Mouse (Mus musculus): Measurements from ENCODE around the gene Stard10.
A peak's percentile ranks its signal among the peaks of the same experiment; 100 is the strongest.

Gene Stard10

DNA sequence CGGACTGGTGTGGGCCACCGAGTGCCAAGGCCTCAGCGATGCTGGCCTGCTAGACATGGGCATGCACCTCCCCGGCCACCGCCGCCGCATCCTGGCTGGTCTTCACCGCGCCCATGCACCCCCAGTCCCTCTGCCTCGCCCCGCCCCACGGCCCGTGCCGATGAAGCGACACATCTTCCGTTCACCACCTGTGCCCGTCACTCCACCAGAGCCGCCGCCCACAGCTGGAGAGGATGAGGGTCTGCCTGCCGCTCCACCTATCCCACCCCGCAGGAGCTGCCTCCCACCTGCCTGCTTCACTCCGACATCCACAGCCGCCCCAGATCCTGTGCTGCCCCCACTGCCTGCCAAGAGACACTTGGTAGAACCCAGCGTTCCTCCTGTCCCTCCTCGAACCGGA lies 56.2 kb downstream of the Stard10 start:
- no peak for DNase-seq (ENCODE audit: low spot score in 2 of 2)

DNA sequence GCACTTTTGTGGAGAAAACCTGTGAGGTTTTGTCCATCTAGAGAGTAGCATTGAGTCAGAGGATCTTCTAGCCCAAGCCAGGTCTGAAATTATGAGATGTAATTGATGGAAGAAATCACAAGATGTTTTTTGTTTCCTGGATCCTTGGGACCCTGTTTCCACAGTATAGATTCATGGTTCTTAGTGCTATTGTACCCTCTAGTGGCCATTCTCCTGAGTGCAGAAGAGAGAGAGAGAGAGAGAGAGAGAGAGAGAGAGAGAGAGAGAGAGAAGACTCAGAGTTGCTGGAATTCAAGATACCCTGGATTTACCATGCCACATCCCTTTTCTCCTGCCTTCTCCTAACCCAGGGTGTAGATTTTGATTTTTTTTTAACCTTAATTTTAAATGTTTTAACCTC lies 57.3 kb downstream of the Stard10 start:
- DNase-seq (ENCODE audit: low spot score in 2 of 2), result peak; percentile 40 to 44

DNA sequence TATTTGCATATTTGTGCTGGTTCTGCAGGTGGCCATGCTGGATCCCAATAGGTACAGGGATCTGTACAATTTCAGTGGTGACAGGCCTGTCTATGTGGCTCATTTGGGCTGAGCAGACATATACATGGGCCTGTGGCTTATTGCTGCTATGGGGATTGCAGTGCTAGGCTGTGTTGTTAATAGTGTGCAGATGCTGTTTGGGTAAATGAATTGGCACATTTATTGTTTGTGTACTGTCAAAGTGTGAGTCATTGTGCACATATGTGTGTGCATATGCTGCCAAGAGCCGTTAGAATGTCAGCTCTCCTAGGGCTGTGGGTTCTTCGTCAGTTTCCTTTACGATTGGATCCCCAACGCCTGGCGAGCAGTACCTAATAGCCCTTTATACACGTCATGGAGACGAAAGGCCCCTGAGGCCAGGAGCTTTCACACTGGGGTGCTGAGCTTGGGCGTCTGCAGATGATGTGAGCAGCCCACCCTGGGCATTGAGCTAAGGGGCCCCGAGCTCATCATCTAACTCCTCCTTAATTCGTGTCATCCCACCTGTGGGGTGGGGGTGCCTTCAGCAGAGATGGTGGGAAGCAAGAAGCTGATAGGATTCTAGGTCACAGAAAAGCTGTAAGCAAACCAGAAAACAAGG lies 59.9 kb downstream of the Stard10 start:
- DNase-seq (ENCODE audit: low spot score in 2 of 2), result no peak

DNA sequence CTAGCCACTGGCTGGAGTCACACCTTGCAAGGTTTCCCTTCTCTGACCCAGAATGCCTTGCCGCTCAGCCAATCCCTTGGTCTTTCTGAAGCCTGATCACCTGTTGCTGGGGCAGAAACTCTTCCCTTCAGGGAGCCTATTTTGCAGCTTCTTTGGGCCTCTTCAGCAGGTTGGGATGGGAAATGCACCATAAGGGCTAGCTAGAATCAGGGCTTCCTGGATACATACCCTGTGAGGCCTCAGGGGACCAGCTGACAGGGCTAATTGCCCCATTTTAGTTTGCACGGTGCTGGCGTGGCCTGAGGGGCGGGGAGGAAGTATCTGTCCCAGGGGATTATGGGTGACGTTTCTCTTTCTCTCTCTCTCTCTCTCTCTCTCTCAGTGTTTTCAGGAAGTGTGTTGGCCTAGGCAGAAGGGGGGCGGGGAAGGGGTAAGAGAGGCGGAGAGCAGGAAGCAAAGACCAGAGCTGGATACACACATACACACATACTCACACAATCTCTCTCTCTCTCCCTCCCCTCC lies 60.9 kb downstream of the Stard10 start:
- peak; percentile 75 to 90 for DNase-seq (ENCODE audit: low spot score in 2 of 2)

DNA sequence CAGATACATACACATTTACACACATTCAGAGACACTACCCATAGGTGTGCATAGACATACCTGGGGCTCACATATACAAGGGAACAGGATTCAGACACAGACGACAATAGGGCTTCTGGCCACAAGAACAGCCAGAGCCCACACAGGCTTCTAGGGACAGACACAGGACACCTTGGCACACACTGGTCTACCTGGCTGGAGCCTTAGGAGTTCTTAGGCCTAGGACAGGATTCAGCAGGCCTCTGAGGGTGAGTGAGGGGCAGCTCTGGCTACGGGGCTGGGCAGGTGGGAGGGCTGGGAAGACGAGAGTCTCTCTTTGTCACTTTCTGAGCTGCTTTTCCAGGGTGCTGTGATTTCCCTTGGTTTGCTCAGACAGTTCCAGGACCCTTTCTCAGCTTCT lies 61.4 kb downstream of the Stard10 start:
- DNase-seq (ENCODE audit: low spot score in 2 of 2), result no peak

DNA sequence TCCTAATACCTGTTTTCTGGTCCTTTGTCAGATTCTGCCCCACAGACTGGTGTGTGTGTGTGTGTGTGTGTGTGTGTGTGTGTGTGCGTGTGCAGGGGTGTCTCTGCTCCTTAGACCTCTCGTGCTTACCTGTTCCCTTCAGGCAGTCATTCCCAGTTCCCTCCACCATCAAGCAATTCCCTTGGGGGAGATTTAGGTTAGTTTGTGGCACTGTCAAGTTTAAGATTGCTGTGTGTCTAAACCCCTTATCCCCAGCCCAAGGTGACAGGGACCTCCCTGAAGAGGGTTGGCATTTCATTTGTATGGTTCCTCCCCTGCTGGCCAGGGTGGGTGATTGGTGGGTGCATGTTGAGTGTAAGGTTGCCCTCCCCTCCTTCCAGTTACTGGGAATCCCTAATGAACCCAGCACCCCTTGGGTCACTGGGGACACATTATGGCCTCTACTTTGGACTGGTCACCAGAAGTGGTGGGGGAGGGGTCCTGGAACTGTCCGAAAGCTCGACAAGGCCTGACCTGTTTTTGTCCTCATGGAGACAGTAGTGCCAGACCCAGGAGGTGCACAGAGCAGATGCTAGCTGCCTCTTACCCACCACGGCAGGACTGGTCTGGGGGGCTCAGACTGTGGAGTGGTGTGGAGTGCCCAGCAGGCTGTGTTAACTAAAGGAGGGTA lies 62.0 kb downstream of the Stard10 start:
- DNase-seq (ENCODE audit: low spot score in 2 of 2), result no peak

DNA sequence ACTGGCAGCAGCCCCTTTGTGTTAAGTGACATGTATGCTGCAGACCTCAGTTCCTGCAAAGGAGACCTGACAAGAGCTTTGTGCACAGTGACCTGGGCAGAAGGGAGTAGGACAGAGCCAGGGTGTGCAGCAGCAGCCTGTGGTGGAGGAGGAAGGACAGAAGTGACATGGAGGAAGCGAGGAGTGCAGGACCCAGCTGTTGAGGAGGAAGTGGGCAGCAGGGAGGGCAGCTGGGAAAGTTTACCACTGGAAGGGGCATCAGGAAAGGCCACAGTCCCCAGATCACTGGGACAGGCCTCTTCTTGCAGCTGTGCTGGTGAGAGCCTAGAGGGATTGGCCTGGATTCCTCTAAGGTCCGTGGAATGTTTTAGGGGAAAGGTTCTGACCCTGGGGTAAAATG lies 62.8 kb downstream of the Stard10 start:
- DNase-seq (ENCODE audit: low spot score in 2 of 2), result no peak

DNA sequence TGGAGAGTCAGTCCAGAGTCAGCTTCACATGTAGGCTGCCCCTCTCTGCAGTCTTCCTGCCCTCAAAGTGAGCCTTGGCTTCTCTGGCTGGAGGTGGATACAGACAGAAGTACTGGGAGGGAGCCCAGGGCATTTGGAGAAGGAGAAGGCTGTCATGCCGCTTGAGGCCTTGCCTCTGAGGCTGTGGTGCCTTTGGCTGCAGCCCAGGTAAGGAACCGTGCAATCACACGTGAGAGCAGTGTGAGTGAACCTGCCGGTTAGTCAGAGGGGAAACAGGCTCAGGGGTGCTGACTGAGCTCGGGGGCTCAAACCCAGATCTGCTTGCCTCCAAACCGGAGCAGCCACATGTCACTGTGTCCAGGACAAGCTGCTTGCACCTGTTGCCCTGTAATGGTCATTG lies 64.6 kb downstream of the Stard10 start:
- no peak for DNase-seq (ENCODE audit: low spot score in 2 of 2)

DNA sequence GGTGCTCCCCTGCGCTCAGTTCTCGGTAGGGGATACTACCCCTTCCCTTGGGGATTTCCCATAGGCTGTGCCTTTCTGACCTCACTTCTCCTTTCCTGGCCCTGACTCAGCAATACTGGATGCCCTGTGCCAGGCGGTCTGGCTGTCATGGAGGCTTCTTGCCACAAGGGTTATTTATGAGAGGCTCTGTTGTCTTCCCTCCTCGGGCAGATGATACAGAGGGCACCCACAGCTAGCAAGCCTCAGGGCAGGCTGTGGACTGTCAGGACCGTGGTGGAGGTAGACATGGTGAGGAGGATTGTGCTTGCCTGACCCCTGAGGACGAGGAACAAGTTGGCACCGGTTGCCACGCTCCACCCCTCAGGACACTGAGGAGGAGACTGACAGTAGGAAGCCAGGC lies 65.5 kb downstream of the Stard10 start:
- DNase-seq (ENCODE audit: low spot score in 2 of 2), result peak; percentile 45 to 81

DNA sequence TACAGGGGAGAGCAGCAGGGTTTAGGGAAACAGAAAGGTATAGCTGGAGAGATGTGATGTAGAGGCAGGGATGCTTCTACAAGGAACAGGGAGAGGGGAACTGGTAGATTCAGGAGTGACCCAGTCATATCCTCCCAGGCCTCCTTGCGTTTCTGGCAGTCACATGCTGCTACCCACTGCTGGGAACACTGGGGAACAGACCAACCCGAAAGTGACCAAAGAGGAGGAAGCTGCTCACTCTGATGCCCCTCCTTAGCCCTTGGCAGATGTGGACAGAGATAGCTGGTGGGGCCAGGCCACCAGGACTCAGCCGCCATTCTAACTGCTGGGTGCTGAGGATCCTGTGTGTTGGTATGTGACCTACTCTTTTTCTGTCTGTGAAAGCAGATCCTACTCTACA lies 66.9 kb downstream of the Stard10 start:
- DNase-seq (ENCODE audit: low spot score in 2 of 2), result no peak

DNA sequence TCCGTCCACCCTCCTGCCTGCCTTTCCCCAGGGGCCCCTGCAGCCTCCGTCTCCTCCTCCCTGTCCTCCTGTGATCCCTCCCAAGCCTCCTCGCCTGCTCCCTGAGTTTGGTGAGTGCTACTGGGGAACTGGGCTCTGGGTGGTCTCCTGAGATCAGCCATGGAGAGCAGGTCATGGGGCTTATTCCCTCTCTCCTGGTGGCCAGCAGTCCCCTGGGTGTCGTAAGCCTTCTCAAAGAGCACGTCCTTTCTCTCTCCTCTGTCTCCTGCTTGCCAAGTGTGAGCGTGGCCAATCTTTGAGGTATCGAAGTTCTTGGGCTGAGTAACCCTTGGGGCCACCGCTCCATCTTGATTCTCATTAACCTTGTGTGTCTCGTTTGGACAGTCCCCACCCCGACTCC lies 68.0 kb downstream of the Stard10 start:
- DNase-seq (ENCODE audit: low spot score in 2 of 2), result no peak

DNA sequence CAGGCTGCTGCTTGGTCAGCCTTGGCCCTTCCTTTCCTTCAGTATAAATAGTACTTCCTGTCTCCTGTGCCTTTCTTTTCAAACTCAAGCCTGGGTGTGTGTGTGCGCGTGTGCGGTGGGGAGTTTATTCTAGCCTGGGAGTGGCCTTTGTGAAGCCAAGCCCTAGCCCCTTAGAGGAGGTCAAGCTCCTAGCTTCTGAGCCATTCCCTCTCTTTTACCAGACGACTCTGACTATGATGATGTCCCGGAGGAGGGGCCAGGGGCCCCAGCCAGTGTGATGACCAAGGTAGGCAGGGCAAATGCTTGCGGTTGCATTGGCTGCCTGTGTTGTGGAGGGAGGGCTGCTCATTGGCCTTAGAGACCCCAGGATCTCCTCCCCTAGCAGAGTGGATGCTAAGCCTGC lies 68.4 kb downstream of the Stard10 start:
- no peak for DNase-seq (ENCODE audit: low spot score in 2 of 2)

DNA sequence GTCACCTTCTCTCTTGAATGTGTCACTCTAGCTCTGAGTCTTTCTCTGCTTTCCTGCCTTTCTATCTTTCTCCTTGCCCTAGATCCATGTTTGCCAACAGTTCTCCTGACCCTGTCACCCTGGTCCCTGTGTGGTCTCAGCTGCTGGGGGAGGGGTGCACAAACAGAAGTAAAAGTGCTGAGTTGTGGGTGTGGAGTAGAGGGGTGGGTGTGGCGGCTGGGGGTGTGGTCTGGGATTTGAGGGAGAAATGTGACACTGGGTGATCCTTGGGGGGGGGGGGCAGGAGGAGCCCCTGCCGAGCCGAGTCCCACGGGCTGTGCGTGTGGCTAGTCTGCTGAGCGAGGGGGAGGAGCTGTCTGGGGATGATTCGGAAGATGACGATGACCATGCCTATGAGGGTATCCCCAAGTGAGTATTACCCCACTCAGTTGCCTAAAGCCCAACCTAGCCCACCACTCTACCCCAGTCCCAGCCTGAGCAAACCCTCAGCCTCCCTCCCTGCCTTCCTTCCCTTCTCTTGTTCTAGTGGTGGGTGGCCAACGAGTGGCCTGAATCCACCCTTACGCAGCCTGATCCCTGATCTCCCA lies 69.1 kb downstream of the Stard10 start:
- no peak for DNase-seq (ENCODE audit: low spot score in 2 of 2)

DNA sequence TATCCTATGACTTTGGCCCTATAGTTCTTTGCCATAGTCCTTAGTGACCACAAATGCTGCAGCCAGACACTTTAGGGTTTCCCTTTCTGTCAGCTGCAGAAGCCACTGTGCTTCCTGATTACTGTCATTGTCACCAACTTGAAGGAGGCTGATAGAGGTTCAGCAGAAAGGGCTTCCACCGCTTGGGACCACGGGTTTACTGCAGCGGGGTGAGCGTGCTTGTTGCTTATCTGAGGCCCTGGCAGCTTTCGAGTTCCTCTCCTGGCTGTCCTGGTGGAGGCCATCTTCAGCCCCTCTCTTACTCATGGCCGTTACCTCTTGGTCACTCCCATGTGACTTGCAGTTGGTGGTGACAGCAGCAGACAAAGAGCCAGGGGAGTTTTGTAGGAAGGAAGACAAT lies 72.4 kb downstream of the Stard10 start:
- DNase-seq (ENCODE audit: low spot score in 2 of 2), result no peak

DNA sequence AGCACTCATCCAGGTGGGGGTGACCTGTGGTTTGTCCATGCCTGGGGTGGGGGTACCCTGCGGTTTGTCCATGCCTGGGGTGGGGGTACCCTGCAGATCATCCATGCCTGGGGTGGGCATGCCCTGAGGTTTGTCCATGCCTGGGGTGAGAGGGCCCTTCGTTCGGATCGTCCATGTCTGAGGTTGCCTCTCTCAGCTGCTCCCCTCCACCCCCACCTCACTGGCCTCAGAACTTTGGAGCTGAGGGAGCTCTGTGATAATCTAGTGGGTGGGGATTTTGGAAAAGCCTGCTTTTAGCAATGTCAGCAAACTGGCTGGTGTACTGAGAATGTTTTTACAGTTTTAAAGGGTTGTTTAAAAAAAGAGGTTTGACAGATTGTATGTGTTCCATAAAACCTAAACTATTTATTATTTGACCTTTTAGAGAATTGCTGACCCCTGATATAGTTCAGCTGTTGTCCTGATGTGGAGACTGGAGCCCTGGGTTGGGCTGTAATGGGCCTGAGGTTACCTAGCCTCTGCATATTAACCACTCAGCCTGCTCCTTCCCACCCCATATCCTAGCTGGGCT lies 75.1 kb downstream of the Stard10 start:
- DNase-seq (ENCODE audit: low spot score in 2 of 2), result no peak

DNA sequence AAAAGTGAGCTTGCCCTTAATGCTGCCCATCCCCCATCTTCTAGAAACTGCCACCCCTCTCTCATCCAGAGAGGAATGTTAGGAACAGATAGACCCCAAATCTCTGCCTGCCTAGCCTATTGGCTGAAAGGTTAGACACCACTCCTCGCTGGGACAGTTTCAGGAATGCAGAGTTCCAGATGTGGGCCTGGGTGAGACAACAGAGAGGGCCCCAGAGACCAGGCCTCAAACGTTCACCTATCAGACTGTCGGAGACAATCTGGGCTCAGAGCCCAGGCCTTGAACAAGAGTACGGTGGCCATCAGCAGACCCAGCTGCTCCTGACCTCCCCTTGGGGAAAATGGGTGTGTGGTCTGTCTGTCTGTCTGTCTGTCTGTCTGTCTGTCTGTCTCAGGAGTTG lies 76.1 kb downstream of the Stard10 start:
- DNase-seq (ENCODE audit: low spot score in 2 of 2), result no peak

DNA sequence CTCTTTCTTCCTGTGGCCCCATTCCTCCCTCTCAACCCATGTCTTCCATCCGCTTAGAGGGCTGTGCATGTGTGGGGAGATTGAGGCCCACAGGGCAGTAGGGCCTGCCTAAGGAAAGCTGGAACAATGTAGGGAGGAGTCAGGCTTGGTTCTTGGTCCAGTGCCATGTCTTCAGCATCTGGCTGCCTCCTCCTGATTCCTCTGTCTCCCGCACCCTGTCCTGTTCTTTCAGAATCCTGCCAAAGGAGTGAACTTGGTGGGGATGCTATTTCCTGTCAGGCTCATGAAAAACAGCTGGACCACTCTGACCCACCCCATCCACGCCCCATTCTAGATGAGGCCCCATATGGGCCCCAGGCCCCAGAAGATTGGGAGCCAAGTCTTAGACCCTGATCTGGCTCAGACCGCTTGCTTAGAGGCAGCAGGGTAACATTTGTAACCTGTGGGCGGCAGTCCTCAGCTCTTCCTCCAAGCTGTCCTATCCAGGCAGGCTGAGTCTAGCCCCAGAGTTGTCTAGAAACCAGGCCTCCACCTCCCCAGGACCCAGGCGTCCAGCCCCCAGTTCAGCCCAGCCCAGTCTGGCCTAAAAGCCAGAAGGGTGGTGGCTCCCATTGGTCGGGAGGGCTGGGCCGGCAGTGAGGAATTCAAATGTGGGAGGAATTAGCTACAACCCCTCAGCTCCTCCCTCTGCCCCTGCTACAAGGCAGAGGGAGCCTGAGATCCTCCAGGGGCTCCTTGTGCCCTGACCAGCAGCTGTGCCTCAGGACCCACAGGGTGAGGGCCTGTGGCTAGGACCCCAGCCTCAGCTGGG lies 77.0 kb downstream of the Stard10 start:
- no peak for DNase-seq (ENCODE audit: low spot score in 2 of 2)

DNA sequence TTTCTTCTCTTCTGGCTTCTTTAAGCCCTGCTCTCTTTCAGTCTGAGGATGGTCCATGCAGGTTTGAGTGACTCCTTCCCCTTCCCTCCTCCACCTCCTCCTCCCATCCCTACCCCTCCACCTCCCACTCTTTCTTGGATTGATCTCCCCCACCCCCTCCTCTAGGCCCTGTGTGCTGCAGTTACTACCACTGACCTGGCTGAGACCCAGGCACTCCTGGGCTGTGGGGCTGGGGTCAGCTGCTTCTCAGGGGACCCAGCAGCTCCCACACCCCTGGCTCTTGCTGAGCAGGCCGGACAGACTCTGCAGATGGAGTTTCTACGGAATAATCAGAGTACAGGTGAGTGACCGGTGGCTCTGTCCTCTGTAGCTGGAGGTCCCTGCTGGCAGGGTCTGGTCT lies 77.7 kb downstream of the Stard10 start:
- DNase-seq (ENCODE audit: low spot score in 2 of 2), result no peak

DNA sequence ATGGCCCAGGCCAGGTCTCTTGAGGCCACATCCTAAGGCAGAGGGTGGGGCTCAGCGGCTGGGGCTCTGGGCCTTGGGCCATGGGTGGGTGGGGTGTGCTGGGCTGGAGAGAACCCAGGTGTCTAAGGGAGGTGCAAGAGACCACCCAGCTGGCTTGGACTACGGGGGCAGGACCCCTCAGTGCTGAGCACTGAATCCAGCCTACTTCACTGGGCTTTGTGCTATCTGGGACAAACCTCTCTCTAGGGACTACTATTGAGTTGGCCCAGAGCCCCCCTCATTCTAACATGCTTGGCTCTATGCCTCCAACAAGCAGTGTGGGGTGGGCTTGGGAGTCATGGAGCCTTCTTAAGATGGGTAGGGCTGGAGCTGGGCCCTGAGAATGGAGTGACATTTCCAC lies 78.6 kb downstream of the Stard10 start:
- no peak for DNase-seq (ENCODE audit: low spot score in 2 of 2)
